Mouse (Mus musculus): ENCODE measurements around the gene Dock10.
A peak's percentile ranks its signal among the peaks of the same experiment; 100 is the strongest.

The Dock10 gene

GRCm38 (mm10) chr1:80655195-80655594 is 103.1 kb downstream of the Dock10 start:
- no peak for DNase-seq

DNA sequence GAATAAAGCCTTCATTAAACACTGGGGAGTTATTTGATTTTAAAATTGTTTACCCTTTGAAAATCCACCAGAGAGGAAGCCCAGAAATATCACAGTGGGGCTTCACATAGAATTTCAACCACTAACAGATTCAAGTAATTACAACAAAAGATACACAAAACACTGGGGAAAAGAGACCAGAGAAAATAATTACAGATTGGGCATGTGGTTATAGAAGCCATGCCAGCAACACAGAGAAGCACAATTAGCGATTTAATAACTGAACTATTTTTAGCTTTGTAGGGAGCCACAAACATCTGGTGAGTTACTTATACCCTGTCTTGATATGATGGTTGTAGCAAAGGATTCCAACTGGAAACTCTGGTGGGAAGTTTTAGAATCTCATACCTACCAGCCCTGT is 104.2 kb downstream of the Dock10 start:
- no peak for DNase-seq

- no peak for DNase-seq
Measured at GRCm38 (mm10) chr1:80652803-80653202, 105.5 kb downstream of the Dock10 start.

DNA sequence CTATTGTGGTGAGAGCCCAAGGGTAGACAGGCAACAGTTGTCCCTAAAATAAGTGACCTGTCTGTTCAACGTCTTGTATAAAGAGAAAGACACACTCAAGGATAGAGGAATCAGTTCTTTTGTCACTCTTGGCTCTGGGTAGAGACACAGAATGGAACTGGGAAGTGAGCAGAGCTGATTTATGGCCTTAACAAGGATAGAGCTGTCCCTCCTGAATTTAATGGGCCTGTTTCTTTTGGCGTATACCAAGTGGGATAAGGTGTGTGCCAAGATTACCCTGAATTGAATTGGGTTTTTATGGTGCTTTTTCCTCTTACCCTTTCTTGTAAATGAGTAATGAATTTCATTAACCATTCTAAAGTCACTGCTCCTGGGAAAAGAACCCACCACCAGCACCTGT is 106.2 kb downstream of the Dock10 start:
- DNase-seq = no peak

DNA sequence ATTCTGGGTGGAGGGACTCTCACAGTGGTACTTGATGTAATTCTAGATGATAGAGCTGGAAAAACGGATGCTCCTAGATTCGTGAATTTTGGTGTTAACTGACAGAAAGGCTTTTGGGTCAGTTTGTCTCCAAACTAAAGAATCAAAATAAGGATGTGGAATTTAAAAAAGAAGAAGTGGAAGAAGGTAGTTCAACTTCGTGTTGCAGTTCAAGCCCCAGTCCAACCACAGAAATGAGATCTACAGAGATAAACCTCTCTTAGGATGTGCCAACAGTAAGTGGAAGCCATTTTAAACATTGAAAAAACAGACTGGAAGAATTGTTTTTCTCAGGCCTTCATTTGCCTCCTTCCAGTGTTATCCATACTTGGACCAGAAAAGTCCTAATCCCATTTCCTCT is 111.7 kb downstream of the Dock10 start:
- no peak for DNase-seq

- DNase-seq = no peak
Measured at GRCm38 (mm10) chr1:80643866-80644451, 114.4 kb downstream of the Dock10 start.

DNA sequence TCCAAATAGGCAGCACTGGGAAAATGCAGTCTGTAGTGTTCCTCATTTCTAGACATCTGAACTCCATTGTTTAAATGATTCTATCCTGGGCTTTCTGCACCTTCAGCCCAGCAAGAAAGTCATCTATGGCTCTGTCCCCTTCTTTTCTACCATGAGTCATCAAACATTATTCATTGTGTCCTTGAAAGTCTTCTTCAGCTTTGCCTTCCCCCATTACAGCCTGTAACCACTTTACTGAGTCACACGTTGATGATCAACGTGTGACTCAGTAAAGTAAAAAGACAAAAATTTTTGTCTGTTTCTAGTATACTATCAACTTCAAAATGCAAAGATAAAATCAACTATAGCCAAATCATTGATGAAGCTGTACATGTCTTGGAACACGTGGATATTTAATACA is 116.5 kb downstream of the Dock10 start:
- no peak for DNase-seq

- no peak for DNase-seq
Measured at GRCm38 (mm10) chr1:80641288-80641687, 117.0 kb downstream of the Dock10 start.

DNA sequence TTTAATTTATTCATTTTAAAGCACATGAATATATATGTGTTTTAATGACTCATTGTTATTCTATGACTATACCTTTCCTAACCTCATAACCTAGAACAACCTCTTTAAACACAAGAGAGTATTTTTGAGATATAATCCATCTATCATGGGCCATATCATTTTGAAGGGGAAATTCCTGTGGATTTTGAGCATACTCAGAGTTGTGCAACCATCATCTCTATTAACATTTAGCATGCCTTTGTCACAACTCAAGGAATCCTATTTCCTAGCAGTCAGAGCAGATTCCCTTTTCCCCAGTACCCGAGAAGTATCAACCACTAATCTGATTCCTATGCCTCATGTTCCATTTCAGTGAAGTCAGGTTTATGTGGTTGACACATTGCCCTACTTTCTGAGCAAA is 118.8 kb downstream of the Dock10 start:
- DNase-seq = no peak

- DNase-seq = peak; percentile 7
Measured at GRCm38 (mm10) chr1:80637214-80637705, 121.1 kb downstream of the Dock10 start.

- no peak for DNase-seq
Measured at GRCm38 (mm10) chr1:80635825-80636224, 122.5 kb downstream of the Dock10 start.

DNA sequence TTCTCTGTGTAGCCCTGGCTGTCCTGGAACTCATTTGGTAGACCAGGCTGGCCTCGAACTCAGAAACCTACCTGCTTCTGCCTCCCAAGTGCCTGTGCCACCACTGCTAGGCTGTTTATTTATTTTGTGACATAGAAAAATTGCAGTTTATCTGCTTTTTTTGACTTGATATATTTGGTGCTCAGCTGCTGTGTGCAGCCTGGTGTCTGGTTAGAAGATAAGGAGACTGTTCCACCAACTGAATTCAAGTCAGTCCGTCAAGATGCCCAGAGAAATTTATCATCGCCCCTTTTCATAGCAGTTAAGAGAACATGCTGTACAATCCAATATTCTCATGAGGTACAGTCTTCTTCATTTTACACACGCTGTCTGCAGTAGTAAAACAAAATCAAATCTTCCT is 124.8 kb downstream of the Dock10 start:
- DNase-seq = no peak

GRCm38 (mm10) chr1:80630179-80631149 is 127.9 kb downstream of the Dock10 start:
- no peak for DNase-seq

- no peak for DNase-seq
Measured at GRCm38 (mm10) chr1:80628054-80628453, 130.3 kb downstream of the Dock10 start.

GRCm38 (mm10) chr1:80626800-80627199 is 131.5 kb downstream of the Dock10 start:
- DNase-seq = no peak

DNA sequence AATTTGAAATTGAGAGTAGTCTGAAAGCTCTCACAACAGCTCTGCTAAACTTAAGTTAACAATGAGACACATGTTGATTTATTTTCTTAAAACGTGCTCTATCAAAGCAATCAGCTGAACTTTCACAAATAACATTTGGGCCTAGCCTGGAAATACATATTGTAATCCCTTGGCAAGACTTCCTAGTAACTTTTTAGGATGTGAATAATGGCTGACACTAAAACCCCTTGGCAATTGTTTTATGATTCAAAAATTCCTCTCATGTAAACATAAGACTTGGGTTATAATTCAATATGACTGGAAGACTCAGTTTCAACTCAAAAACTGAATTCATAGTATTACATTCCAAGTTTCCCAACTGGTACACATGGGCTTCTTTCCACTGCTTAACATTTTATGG is 133.0 kb downstream of the Dock10 start:
- no peak for DNase-seq

DNA sequence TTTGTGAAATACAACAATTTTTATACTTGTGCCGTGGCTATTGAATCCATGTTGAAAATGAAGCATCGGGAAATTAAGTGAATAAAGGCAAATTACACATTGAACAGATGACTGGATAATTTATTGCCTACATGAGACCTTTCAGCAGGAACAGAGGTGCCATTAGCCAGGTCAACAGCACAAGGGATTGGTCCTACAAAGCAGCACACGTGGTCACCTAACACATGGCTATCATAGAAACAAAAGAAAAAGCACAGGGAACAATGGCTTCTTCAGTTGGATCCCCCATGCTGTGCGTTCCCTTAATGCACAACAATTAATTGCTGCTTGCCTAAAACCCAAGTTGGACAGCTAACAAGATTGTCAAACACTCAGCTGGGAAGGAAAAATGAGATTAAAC is 133.8 kb downstream of the Dock10 start:
- DNase-seq = no peak

DNA sequence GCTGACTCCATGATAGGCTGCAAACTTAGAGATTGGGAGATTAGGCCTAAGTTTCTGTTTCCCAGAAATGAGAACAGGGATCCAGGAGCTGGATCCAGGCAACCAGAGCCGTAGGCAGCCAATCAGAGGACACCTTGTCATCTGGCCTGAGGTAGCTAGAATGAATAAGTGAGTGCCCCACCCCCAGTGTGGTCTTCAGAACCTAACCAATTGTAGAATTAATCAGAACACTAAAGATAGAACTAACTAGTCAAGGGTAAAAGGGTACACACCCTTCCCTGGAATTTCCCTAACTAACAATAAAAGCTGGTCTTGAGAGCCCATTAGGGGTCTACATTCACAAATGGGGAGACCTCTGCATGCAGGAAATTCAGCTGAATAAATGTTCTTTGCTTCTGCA is 135.7 kb downstream of the Dock10 start:
- no peak for DNase-seq

DNA sequence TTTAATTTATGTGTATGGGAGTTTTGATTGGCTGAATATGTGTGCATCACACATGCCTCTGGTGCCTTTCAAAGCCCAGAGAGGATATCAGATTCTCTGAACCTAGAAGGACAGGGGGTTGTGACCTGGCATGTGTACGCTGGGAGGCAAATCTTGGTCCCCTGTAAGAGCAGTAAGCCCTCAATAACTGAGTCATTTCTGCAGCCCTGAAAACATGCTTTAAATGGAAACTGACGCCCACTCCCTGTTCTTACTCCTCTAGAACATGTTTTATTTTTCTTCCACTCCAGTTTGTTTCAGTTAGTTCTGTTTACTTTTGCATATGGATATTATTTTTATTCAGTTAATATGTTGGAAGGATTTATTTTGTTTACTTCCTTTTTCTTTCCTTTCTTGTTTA is 139.2 kb downstream of the Dock10 start:
- DNase-seq = no peak

DNA sequence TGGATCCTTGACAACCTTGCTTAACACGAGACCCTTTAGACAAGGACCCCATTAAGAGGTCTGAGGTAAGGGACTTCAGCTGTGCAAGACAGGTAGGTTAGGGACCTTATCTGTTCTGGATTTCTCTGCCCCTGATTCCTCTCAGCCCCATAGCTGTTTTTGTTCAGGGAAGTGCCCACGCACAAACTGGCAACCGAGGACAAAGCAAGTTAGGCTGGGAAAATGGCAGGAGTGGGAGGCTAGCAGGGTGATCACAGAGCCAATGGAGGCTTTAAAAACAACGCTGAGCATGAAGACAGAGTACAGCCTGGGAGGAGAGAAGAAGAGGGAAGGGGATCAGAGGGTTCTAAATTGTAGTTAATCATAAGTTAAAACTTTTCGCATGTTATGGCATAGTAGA is 141.7 kb downstream of the Dock10 start:
- no peak for DNase-seq

DNA sequence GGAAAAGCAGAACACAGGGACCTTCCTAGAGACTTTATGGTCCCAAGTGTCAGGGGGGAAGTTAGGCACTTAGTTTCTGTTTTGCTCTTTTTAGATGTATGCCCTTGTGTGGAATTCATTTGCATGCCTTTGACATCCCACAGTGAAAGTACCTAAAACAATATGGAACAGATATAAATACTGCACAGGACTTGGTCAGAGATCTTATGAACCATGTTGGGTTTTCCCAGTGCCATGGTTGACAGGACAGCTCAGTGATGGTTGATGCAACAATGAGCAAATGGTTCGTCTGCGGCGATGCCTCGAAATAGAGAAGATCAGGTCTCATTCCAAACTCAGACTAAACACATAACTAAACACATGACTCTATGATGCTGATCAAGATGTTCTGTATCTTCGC is 143.6 kb downstream of the Dock10 start:
- DNase-seq = no peak

GRCm38 (mm10) chr1:80613395-80614011 is 144.8 kb downstream of the Dock10 start:
- DNase-seq = no peak

DNA sequence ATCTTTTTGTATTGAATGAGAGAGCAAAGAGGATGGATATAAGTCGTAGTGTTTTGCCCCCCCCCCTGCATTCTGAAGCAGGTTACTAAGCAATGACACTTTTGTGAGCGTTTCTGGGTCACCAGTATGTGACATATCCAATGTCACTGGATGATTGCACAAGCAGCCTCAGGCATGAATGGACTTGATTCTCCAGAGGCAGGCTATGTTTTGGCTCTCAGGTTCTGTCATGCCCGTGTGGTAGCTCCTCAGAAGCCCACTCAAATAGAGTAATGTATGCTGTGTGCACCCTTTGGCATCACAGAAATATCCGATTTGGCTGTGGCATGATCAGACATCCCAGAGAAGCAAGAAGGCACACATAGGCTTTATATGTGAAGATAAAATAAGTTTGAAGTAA is 150.8 kb downstream of the Dock10 start:
- no peak for DNase-seq
